Mouse (Mus musculus): ENCODE data around the gene Trnau1ap.

GRCm38 (mm10) chr4:132346261-132346660 is 16.9 kb upstream of the Trnau1ap start:
- TF ChIP-seq CTCF (IDR thresholded peaks at IDR 0.05; ENCODE audit: insufficient read depth, low read depth, low read length) (no peak), POLR2A (IDR thresholded peaks at IDR 0.05; ENCODE audit: insufficient read depth, low read depth, low read length) (no peak)
